Mouse (Mus musculus) intestine, embryonic 15.5 days (tissue): ENCODE data around the gene Bmp10. TPM values are rescaled to one million over a fixed set of nuclear protein-coding genes. Genes with fewer than 3 reads are reported as not detected.

Experiments
- ATAC-seq: fragments of 200-750 bp; cut with Nextera tagmentation; 2 replicates; pipeline ENCODE4 v1.8.0; 2017; ENCODE audit warnings: moderate TSS enrichment, moderate library complexity
- H3K27ac ChIP-seq: fragments of 300-500 bp; sonication (generic); 2 replicates; pipeline ENCODE4 v1.5.1; 2015; ENCODE audit warnings: mild to moderate bottlenecking, inconsistent platforms
- H3K27me3 ChIP-seq: fragments of 300-500 bp; sonication (generic); replicated peaks from 2 replicates; pipeline ENCODE4 v1.6.1; 2015; ENCODE audit warnings: inconsistent platforms
- H3K36me3 ChIP-seq: fragments of 300-500 bp; sonication (generic); 2 replicates; pipeline ENCODE4 v1.6.1; 2015; ENCODE audit warnings: inconsistent platforms
- H3K4me1 ChIP-seq: fragments of 300-500 bp; sonication (generic); replicated peaks from 2 replicates; pipeline ENCODE4 v1.6.1; 2015; ENCODE audit warnings: inconsistent platforms
- H3K4me2 ChIP-seq: fragments of 300-500 bp; sonication (generic); replicated peaks from 2 replicates; pipeline ENCODE4 v1.6.1; 2015; ENCODE audit warnings: mild to moderate bottlenecking, inconsistent platforms
- H3K4me3 ChIP-seq: fragments of 300-500 bp; sonication (generic); replicated peaks from 2 replicates; pipeline ENCODE4 v1.5.1; 2015; ENCODE audit warnings: inconsistent platforms
- H3K9ac ChIP-seq: fragments of 300-500 bp; sonication (generic); 2 replicates; pipeline ENCODE4 v1.6.1; 2015; ENCODE audit warnings: inconsistent platforms
- H3K9me3 ChIP-seq: fragments of 300-500 bp; sonication (generic); 2 replicates; pipeline ENCODE4 v1.6.1; 2016; ENCODE audit warnings: inconsistent platforms
- WGBS: fragments of 180-500 bp; shearing (Covaris S2); methylation state at CpG from one replicate; pipeline ENCODE4 v1.1.7; 2015; 5-methylcytosine and 5-hydroxymethylcytosine counted together
- polyA plus RNA-seq: library from polyadenylated mRNA; unstranded; fragments of >200 nt; fragmentation: Nextera tagmentation; extraction: Ambion mirVana; gene quantifications from 2 replicates; pipeline ENCODE4 v1.2.1, GENCODE M21; 2015

Bmp10 gene
- polyA plus RNA-seq, 1 experiment from 2014 or later = not detected

- WGBS = 39% methylated on average over 6 of the region's 6 CpGs
- Histone ChIP-seq H3K27ac (no peak overlapping the region), H3K9ac (no peak overlapping the region), H3K4me2 (no peak overlapping the region), H3K4me3 (no peak overlapping the region), H3K4me1 (no peaks in the 10 kb centered on the region; the same call in 1 of the 2 replicates), H3K27me3 (no peaks in the 10 kb centered on the region), H3K36me3 (no peaks in the 10 kb centered on the region), H3K9me3 (no peaks in the 10 kb centered on the region)
- no peak for ATAC-seq
Measured at GRCm38 (mm10) chr6:87401456-87401855, 27.3 kb upstream of the Bmp10 start.

- no peaks in the 10 kb centered on the region for H3K27me3 ChIP-seq
- WGBS = 35% methylated on average over 3 of the region's 3 CpGs
- H3K9me3 ChIP-seq = no peaks in the 10 kb centered on the region
- no peak for ATAC-seq
- H3K4me1 ChIP-seq = no peaks in the 10 kb centered on the region
- no peak overlapping the region for H3K4me2 ChIP-seq
- no peak overlapping the region for H3K4me3 ChIP-seq
- no peak overlapping the region for H3K27ac ChIP-seq
- H3K36me3 ChIP-seq = no peaks in the 10 kb centered on the region
- no peak overlapping the region for H3K9ac ChIP-seq
Measured at GRCm38 (mm10) chr6:87412011-87412410, 16.8 kb upstream of the Bmp10 start.

GRCm38 (mm10) chr6:87422304-87422703, 6.5 kb upstream of the Bmp10 start:
- no peaks in the 10 kb centered on the region for H3K27me3 ChIP-seq
- H3K9ac ChIP-seq = no peak overlapping the region
- WGBS = 66% methylated on average over 7 of the region's 7 CpGs

GRCm38 (mm10) chr6:87424037-87424816, 4.6 kb upstream of the Bmp10 start:
- H3K36me3 ChIP-seq = no peaks in the 10 kb centered on the region
- no peaks in the 10 kb centered on the region for H3K27me3 ChIP-seq
- H3K4me1 ChIP-seq = no peaks in the 10 kb centered on the region
- H3K9me3 ChIP-seq = no peaks in the 10 kb centered on the region
- H3K27ac ChIP-seq = no peak overlapping the region
- H3K9ac ChIP-seq = no peak overlapping the region
- WGBS = 49% methylated on average over 19 of the region's 19 CpGs
- H3K4me2 ChIP-seq = no peak overlapping the region
- no peak for ATAC-seq
- no peak overlapping the region for H3K4me3 ChIP-seq

More at GRCm38 (mm10) chr6:87422304-87422703, 6.5 kb upstream of the Bmp10 start:
- H3K27ac ChIP-seq = no peak overlapping the region
- no peak overlapping the region for H3K4me3 ChIP-seq
- no peaks in the 10 kb centered on the region for H3K36me3 ChIP-seq
- no peaks in the 10 kb centered on the region for H3K9me3 ChIP-seq
- no peaks in the 10 kb centered on the region for H3K4me1 ChIP-seq
- no peak for ATAC-seq
- no peak overlapping the region for H3K4me2 ChIP-seq

- no peaks in the 10 kb centered on the region for H3K4me1 ChIP-seq
- ATAC-seq = no peak
- H3K4me2 ChIP-seq = no peak overlapping the region
- no peaks in the 10 kb centered on the region for H3K9me3 ChIP-seq
- no peaks in the 10 kb centered on the region for H3K27me3 ChIP-seq
- no peaks in the 10 kb centered on the region for H3K36me3 ChIP-seq
- H3K4me3 ChIP-seq = no peak overlapping the region
- no peak overlapping the region for H3K27ac ChIP-seq
- 86% methylated on average over 5 of the region's 5 CpGs for WGBS
- no peak overlapping the region for H3K9ac ChIP-seq
Measured at GRCm38 (mm10) chr6:87426954-87427353, 1.8 kb upstream of the Bmp10 start.

GRCm38 (mm10) chr6:87427616-87428015, 1.2 kb upstream of the Bmp10 start:
- no peaks in the 10 kb centered on the region for H3K27me3 ChIP-seq
- no peaks in the 10 kb centered on the region for H3K4me1 ChIP-seq
- no peak for ATAC-seq
- no peak overlapping the region for H3K4me2 ChIP-seq
- H3K36me3 ChIP-seq = no peaks in the 10 kb centered on the region
- 82% methylated on average over 8 of the region's 8 CpGs for WGBS
- H3K9ac ChIP-seq = no peak overlapping the region
- no peaks in the 10 kb centered on the region for H3K9me3 ChIP-seq
- no peak overlapping the region for H3K27ac ChIP-seq
- H3K4me3 ChIP-seq = no peak overlapping the region

- H3K27ac ChIP-seq = no peak overlapping the region
- H3K9me3 ChIP-seq = no peaks in the 10 kb centered on the region
- no peaks in the 10 kb centered on the region for H3K36me3 ChIP-seq
- no peak overlapping the region for H3K9ac ChIP-seq
- H3K4me2 ChIP-seq = no peak overlapping the region
- H3K4me1 ChIP-seq = no peaks in the 10 kb centered on the region
- H3K4me3 ChIP-seq = no peak overlapping the region
- H3K27me3 ChIP-seq = no peaks in the 10 kb centered on the region
- no peak for ATAC-seq
- WGBS = 97% methylated on average over 3 of the region's 3 CpGs
Measured at GRCm38 (mm10) chr6:87435791-87436190, 7.0 kb downstream of the Bmp10 start.

GRCm38 (mm10) chr6:87436745-87437144, 8.0 kb downstream of the Bmp10 start:
- H3K36me3 ChIP-seq = no peaks in the 10 kb centered on the region
- no peak overlapping the region for H3K4me3 ChIP-seq
- no peaks in the 10 kb centered on the region for H3K4me1 ChIP-seq
- no peaks in the 10 kb centered on the region for H3K9me3 ChIP-seq
- no peaks in the 10 kb centered on the region for H3K27me3 ChIP-seq
- no peak overlapping the region for H3K9ac ChIP-seq
- ATAC-seq = no peak
- H3K27ac ChIP-seq = no peak overlapping the region
- no peak overlapping the region for H3K4me2 ChIP-seq
- 75% methylated on average over 8 of the region's 8 CpGs for whole genome bisulfite sequencing

GRCm38 (mm10) chr6:87443253-87443652, 14.5 kb downstream of the Bmp10 start:
- Histone ChIP-seq H3K4me3 (no peak overlapping the region), H3K4me1 (no peaks in the 10 kb centered on the region), H3K36me3 (no peaks in the 10 kb centered on the region), H3K9me3 (no peaks in the 10 kb centered on the region), H3K27ac (no peak overlapping the region), H3K4me2 (no peak overlapping the region), H3K27me3 (no peaks in the 10 kb centered on the region), H3K9ac (no peak overlapping the region)
- no peak for ATAC-seq
- 79% methylated on average over 11 of the region's 11 CpGs for WGBS

- Histone ChIP-seq H3K4me3 (no peak overlapping the region), H3K9ac (no peak overlapping the region), H3K4me1 (no peaks in the 10 kb centered on the region), H3K9me3 (no peaks in the 10 kb centered on the region), H3K27ac (no peak overlapping the region), H3K4me2 (no peak overlapping the region), H3K27me3 (no peaks in the 10 kb centered on the region), H3K36me3 (no peaks in the 10 kb centered on the region)
- no peak for ATAC-seq
- 82% methylated on average over 7 of the region's 7 CpGs for WGBS
Measured at GRCm38 (mm10) chr6:87445222-87445621, 16.4 kb downstream of the Bmp10 start.

GRCm38 (mm10) chr6:87447217-87447616, 18.4 kb downstream of the Bmp10 start:
- Histone ChIP-seq H3K36me3 (no peaks in the 10 kb centered on the region), H3K4me3 (no peak overlapping the region), H3K27me3 (no peaks in the 10 kb centered on the region), H3K9ac (no peak overlapping the region), H3K9me3 (no peaks in the 10 kb centered on the region), H3K27ac (no peak overlapping the region), H3K4me1 (no peaks in the 10 kb centered on the region), H3K4me2 (no peak overlapping the region)
- WGBS = 86% methylated on average over 4 of the region's 4 CpGs
- no peak for ATAC-seq

GRCm38 (mm10) chr6:87449534-87449933, 20.7 kb downstream of the Bmp10 start:
- Histone ChIP-seq H3K4me1 (no peaks in the 10 kb centered on the region), H3K27ac (no peak overlapping the region), H3K27me3 (no peaks in the 10 kb centered on the region), H3K4me3 (no peak overlapping the region), H3K9me3 (no peaks in the 10 kb centered on the region), H3K4me2 (no peak overlapping the region), H3K36me3 (no peaks in the 10 kb centered on the region), H3K9ac (no peak overlapping the region)
- 84% methylated on average over 3 of the region's 3 CpGs for WGBS
- no peak for ATAC-seq

- ATAC-seq = no peak
Measured at GRCm38 (mm10) chr6:87451016-87451415, 22.2 kb downstream of the Bmp10 start.

More at GRCm38 (mm10) chr6:87451016-87451415, 22.2 kb downstream of the Bmp10 start:
- Histone ChIP-seq H3K4me1 (no peaks in the 10 kb centered on the region), H3K4me2 (no peak overlapping the region), H3K4me3 (no peak overlapping the region), H3K36me3 (no peaks in the 10 kb centered on the region), H3K9ac (no peak overlapping the region), H3K27me3 (no peaks in the 10 kb centered on the region), H3K27ac (no peak overlapping the region), H3K9me3 (no peaks in the 10 kb centered on the region)
- WGBS = 59% methylated on average over 3 of the region's 3 CpGs
